Mouse (Mus musculus) induced T-regulatory cell, adult 2 months (primary cell): ENCODE data around the gene 7420426K07Rik.

Experiments used
- DNase-seq: peaks from one replicate; pipeline ENCODE4 v3.0.0-alpha.2; 2012; ENCODE audit warnings: low read depth

7420426K07Rik gene

DNA sequence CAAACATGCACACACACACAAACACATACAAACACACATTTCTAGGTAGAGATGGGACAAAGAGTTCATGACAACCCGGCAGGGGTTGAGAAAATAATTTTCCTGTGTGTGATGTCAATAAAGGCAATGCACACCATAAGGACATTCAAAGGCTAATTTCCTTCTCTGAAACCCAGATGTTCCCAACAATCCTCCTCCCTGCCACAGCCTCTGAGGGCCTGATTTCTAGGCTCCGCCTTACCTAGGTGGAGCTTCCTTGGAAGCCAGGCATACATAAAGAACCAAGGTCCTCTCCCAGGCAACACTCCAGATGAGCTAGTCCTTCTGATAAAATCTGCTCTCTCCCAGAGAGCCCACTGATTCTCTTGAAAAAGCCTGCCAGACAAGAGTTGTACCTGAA, at the start of gene 7420426K07Rik:
Gene 7420426K07Rik (plus strand): TSS at position 301 of the 400 bp plus-strand sequence.
- DNase-seq, result no peak

DNA sequence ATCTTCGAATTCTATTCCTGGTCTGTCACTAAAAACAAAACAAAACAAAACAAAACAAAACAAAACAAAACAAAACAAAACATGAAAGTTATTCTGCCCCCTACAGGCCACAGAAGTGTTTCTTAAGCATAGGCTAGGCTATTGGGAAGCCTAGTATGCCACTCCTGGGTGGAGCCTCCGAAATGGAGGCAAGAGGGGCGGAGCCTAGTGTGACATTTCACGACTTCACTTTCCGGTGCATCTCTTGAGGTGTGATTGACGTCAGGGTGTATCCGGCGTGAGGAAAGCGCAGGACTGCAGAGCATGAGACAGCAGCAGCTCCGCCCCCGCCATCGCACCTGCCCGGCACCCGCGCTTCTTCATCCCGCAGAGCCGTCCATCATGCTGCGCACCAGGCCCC, 46.7 kb upstream of the 7420426K07Rik start, which contains the start of gene Prr23a2:
Gene Prr23a2 (plus strand): TSS at position 285 of the 400 bp plus-strand sequence.
- no peak for DNase-seq

DNA sequence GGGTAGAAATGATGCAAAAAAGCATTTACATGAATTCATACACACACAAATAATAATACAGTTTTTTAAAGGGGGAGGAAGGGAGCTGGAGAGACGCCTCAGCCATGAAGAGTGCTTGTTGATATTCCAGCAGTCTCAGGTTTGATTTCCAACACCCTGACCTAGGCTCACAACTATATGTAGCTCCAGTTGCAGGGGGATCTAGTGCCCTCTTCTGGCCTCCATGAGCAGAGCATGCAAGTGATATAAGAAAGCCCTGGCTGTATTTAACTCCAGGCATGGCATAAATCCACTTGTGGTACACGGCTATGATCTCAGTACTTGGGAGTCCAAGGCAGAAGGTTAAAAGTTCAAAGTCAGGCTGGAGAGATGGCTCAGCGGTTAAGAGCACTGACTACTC, 39.5 kb upstream of the 7420426K07Rik start:
- no peak for DNase-seq

DNA sequence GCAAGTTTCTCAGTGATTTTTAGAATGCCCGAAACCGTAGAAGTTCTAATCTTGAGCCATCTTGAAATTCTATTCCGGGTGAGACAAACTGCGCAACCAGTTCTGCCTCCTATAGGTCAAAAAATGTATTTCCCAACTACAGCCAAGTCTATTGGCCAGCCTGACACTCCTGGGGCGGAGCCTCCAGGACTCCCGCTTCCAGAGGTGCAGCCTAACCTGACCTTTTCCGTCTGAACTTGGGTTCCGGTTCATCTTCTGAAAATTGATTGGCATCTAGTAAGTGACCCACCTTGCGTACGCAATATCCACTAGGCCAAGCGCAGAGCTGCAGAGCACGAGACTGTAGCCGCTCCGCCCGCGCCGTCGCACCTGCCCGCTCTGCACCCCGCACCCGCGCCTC, 38.3 kb upstream of the 7420426K07Rik start, which contains the start of gene Prr23a3:
Gene Prr23a3 (plus strand): TSS at position 197 of the 400 bp plus-strand sequence.
- DNase-seq, result no peak

DNA sequence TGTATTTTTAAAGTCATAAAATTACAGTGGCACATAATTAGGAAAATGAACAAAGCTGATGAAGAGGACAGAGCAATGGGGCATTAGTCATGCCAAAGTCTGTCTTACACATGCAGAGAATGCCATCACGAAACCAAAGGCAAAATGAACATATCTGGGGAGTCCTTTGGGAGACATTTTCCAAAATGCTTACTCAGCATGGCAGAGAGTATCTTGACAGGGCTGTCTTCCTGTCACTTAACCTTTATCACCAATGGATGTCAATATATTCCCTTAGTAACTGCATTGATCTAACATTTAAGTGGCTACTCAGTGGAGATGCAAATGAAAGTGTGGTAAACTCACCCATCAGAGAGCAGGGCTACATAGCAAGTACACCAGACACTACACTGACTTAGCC, 1.4 kb upstream of the 7420426K07Rik start:
- DNase-seq, result no peak

DNA sequence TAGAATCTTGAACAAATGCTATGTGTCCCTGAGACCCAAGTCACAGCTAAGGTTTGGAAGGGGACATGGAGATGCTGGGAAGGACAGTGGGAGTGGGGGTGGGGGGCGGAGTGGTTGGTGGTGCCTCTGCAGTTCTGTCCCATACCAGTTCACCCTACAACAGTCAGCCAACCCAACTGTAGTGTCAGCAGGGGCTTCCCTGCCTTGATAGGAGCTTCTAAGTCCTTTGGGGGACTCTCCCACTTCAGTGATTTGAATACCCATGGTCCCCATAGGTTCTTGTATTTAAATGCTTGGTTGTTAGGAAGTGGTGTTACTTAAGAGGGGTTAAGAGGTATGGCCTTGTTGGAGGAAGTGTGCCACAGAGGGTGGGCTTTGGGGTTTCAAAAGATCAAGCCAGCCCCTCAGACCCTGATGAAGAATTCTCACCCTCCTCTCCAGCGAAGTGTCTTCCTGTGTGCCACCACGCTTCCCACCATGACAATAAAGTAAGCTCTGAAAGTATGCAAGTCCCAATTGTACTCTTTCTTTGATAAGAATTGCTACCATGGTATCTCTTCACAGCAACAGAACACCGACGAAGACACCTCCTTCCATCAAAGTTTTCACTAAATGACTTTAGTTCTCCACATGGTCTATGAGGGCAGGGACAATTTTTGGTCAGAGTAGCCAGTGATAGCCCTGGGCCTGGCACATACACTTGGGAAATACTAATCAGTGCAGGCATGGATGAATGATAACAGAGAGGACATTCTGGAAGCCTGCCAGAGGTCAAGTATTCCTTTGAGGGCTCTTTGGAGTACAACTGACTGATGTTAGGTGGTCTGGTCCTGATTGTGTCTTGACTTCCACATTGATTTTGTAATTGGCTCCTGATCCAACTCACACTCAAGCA, 18.0 kb downstream of the 7420426K07Rik start:
- no peak for DNase-seq

DNA sequence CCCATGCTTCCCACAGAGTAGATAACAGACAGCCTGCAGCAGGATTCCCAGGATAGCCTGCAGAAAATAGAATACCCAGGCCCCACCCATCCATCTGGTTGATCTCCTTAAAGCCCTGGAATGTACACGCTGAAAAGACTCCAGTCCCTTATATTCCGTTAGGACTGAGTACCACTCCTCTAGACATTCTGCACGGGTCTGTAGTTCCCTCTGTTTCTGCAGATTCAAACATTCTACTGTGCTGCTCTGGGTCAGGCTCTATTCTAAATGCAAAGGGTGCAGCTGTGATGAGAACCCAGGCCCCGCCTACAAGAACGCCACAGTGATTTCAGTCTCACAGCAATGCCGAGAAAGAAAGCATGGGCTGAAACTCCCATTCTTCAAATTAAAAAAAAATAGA, 20.2 kb downstream of the 7420426K07Rik start:
- DNase-seq, result no peak

DNA sequence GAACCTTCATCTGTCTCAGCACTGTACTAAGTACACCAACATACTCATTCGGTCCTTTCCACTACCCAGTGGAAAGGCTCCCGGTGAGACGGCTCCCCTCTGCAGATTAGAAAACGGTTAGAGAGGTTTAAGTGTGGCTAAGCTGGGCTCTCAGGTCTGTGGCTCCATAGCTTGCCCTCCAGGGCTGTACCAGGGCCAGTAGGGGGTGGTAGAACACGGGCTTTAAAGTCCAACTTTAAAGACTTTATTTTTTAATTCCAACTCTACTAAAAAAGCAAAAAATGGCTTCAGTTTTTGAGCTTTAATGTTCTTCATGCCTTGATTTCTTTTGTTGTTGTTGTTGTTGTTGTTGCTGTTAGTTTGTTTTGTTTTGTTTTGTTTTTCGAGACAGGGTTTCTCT, 21.3 kb downstream of the 7420426K07Rik start:
- no peak for DNase-seq

DNA sequence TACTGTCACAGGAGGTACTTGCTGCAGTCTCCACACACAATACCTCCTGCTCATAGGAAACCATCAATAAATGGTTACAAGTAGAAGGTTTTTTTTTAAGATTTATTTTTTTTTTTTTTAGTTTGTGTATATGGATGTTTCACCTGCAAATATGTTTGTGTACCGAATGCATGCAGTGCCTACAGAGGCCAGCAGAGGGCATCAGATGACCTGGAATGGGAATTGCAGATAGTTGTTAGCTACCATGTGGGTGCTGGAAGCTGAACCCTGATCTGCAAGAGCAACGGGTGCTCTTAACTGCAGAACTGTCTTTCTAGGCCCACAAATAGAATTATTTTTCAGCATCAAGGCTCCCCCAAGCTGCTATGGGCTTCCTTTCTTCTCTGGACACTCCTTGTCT, 26.6 kb downstream of the 7420426K07Rik start:
- DNase-seq, result peak; percentile 35

DNA sequence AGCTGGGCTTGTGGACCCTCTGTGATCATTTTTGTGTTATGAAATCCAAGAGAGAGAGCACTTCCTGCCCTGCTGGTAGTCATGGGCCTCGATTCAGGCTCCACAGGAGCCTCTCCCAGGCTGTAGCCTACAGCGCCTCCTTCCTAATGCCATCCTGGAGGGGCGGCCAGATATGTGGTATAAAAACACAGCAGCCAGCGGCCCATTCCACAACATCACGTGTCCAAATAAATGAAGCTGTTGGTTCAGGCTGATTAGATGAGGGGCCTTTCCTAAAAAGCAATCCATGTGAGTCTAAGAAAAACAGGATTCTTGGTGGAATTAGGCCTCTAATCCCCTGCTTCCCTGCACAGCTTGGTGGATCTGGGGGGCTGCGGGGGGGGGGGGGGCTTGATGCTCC, 30.0 kb downstream of the 7420426K07Rik start:
- no peak for DNase-seq

DNA sequence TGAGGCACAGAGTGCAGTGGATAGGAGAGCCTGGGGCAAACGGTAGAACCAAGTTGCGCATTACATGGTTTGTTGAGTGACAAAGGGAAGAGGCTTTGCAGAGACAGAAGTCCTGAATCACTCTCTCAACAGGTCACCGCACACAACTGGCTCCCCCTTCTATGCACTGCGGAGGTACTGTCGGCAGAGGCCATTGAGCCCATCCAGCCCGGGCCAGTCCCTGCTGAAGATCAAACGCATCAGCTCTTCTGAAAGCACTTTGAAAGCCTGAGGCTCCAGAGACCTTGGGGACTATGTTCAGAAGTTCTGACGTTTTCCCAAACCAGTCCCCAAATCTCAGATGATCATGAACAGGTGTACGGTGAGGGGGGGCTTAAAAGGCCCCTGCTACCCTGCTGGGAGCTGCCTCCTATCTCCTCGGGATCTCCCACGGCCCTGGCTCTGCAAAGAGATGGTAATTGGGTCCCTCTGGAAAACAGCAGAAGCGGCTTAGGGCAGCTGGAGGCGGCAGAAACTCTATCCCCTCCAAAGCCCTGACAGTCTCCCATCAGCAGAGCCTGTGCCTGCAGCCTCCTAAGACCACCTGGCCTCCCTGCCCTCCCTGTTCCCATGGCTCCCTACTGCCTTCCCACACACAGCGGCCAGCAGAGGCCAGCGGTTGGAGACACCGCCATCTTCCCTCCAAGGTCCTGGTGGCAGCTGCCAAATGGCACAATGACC, 32.4 kb downstream of the 7420426K07Rik start:
- no peak for DNase-seq

DNA sequence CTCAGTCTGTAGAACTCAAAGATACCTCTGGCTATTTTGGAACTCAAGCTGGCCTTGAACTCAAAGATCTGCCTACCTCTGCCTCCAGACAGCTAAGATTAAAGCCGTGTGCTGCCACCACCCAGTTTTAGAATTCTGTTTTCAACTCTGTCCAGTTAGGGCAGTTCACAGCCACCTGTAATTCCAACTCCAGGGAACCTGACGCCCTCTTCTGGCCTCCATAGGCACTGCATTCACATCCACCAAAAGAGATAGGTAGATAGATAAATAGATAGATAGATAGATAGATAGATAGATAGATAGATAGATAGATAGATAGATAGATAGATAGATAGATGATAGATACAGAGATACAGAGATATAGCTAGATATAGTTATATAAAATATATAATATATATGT, 36.4 kb downstream of the 7420426K07Rik start:
- peak; percentile 5 for DNase-seq

DNA sequence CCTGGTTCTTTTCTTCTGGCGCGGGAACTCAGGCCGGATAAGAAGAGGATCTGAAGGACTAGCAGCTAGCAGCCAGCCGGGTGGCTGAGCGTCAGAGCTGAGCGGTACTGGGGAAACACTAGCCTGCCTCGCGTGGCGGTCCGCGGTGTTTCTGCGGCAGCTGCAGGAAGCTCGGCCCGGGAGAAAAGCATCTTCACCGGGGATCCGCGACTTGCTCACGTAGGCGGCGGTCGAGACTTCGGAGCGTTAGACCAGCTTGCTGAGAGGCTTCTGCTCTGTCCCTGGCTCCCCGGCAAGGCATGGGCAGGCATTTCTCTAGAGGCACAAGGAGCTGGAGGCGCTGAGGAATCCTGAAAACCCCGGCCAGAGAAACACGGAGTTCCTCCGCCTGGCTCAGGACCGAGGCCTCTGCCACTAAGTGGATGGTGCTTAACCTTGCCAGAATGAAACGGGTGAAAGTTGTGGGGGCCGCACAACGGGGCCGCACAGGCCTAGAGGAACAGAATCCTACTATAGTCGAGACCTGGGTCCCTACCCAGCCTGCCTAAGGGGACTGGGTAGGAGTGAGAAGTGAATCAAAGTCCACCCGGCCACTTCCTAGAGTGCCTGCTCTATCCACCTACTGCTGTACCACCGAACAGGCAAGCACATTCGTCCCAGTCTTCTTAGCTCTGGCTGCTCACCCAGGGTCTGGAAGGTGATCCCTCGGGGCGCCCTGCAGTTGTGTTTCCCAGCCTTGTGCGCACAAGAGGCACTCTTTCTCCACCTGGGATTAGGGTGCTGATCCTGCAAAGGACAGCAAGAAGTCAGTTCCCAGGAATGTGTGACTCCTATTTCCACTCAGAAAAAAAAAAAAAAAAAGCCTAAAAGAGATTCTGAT, 49.5 kb downstream of the 7420426K07Rik start:
- peak; percentile 27 for DNase-seq

DNA sequence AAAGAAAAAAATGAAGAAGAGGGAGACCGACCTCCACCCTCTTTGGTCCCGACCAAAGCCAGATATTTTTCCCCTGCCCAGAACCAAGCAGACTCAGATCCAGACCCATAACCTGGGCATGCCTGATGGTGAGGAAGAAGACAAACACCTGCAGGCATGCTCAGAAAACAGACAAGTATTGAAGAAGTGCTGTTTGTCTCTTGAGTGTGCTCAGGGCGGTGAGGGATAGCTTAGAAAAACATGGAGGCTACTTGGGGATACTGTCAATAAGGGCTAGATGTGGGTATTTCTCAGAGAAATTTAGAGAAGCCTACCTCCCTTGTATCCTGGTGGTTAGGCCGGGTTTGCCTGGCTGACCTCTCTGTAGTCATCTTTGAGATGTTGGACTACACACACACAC, 50.4 kb downstream of the 7420426K07Rik start:
- DNase-seq, result no peak

DNA sequence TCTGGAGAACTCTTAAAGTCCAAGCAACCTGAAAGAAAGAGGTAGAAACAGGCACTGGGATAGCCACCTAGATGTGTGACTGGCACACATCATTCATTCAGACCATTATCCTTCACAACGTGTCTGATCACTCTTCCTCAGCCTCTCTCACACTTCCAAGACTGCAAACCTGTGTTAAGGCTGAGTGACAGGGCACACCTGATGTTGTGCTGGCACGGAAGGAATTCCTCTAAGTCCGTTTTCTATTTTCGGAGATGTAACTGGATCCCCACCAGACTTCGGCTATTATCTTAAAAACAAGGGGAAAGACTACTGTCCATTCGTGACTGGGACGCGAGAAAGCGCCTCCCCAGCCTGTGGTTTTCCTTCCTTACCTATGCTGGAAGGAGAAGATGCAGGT, 50.9 kb downstream of the 7420426K07Rik start:
- no peak for DNase-seq
